Mouse (Mus musculus) embryonic facial prominence, embryonic 10.5 days (tissue): ENCODE measurements around the gene Dnmt1. TPM values are rescaled to one million over a fixed set of nuclear protein-coding genes. Genes with fewer than 3 reads are reported as not detected.

Experiments
- DNase-seq: peaks from one replicate; pipeline ENCODE4 v3.0.0-alpha.2; 2017; ENCODE audit warnings: low spot score
- H3K27ac ChIP-seq: fragments of 300-500 bp; sonication (generic); replicated peaks from 2 replicates; pipeline ENCODE4 v1.5.1; 2016; ENCODE audit warnings: mild to moderate bottlenecking
- H3K27me3 ChIP-seq: fragments of 300-500 bp; sonication (generic); replicated peaks from 2 replicates; pipeline ENCODE4 v1.6.1; 2016; ENCODE audit warnings: low read depth, mild to moderate bottlenecking; ENCODE audit not compliant: poor library complexity, severe bottlenecking
- H3K36me3 ChIP-seq: fragments of 300-500 bp; sonication (generic); replicated peaks from 2 replicates; pipeline ENCODE4 v1.6.1; 2016; ENCODE audit warnings: mild to moderate bottlenecking, moderate library complexity
- H3K4me1 ChIP-seq: fragments of 300-500 bp; sonication (generic); 2 replicates; pipeline ENCODE4 v1.6.1; 2016
- H3K4me3 ChIP-seq: fragments of 300-500 bp; sonication (generic); 2 replicates; pipeline ENCODE4 v1.5.1; 2016; ENCODE audit warnings: mild to moderate bottlenecking, moderate library complexity
- H3K9me3 ChIP-seq: fragments of 300-500 bp; sonication (generic); 2 replicates; pipeline ENCODE4 v1.6.1; 2016; ENCODE audit warnings: mild to moderate bottlenecking
- WGBS: fragments of 180-500 bp; shearing (Covaris S2); methylation state at CpG from one replicate; pipeline ENCODE4 v1.1.7; 2016; 5-methylcytosine and 5-hydroxymethylcytosine counted together
- polyA plus RNA-seq: library from polyadenylated mRNA; unstranded; fragments of >200 nt; fragmentation: Nextera tagmentation; extraction: Ambion mirVana; gene quantifications from 2 replicates; pipeline ENCODE4 v1.2.1, GENCODE M21; 2016

Gene Dnmt1
- polyA plus RNA-seq, 1 experiment from 2014 or later: 168 TPM

DNA sequence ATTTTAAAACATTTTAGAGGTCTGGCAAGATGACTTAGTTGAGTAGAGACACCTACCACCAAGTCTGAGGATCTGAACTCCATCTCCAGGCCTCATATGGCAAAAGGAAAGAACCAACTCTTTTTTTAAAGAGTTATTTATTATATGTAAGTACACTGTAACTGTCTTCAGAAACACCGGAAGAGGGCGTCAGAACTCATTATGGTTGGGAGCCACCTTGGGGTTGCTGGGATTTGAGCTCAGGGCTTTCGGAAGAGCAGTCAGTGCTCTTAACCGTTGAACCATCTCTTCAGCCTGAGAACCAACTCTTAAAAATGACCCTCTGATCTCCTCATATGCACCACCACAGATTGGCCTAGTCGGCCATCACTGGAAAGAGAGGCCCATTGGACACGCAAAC is 72.5 kb downstream of the Dnmt1 start:
- WGBS: 85% methylated on average over 6 of the region's 6 CpGs
- peaks cover 7% of the 10 kb centered on the region for H3K4me1 ChIP-seq
- peaks cover 6% of the 10 kb centered on the region; the same call in 1 of the 2 replicates for H3K9me3 ChIP-seq
- H3K4me3 ChIP-seq: peak overlapping the region; percentile 13; the same call in 1 of the 2 replicates
- DNase-seq: no peak
- no peak overlapping the region for H3K27ac ChIP-seq
- H3K27me3 ChIP-seq: no peaks in the 10 kb centered on the region
- H3K36me3 ChIP-seq: peaks cover 31% of the 10 kb centered on the region

- Histone ChIP-seq H3K4me1 (peaks cover 7% of the 10 kb centered on the region), H3K27me3 (no peaks in the 10 kb centered on the region), H3K4me3 (no peak overlapping the region), H3K36me3 (peaks cover 25% of the 10 kb centered on the region), H3K27ac (no peak overlapping the region), H3K9me3 (peaks cover 6% of the 10 kb centered on the region; the same call in 1 of the 2 replicates)
- DNase-seq: no peak
- WGBS: 96% methylated on average over 2 of the region's 2 CpGs
Measured at GRCm38 (mm10) chr9:20886563-20886962, 73.1 kb downstream of the Dnmt1 start.

GRCm38 (mm10) chr9:20879097-20879792 is 80.4 kb downstream of the Dnmt1 start, which contains the start of gene Angptl6:
Angptl6 (minus strand) TSS chr9:20879727.
- Histone ChIP-seq H3K4me1 (peaks cover 16% of the 10 kb centered on the region), H3K36me3 (no peaks in the 10 kb centered on the region), H3K27me3 (no peaks in the 10 kb centered on the region), H3K4me3 (peak within 1 kb of the TSS; percentile 59), H3K27ac (peak within 1 kb of the TSS; percentile 92), H3K9me3 (no peaks in the 10 kb centered on the region)
- no peak for DNase-seq
- WGBS: 92% methylated on average over 13 of the region's 13 CpGs

GRCm38 (mm10) chr9:20878710-20879065 is 81.0 kb downstream of the Dnmt1 start:
- Histone ChIP-seq H3K27me3 (no peaks in the 10 kb centered on the region), H3K4me3 (peak overlapping the region; percentile 59), H3K9me3 (no peaks in the 10 kb centered on the region), H3K36me3 (no peaks in the 10 kb centered on the region), H3K27ac (peak overlapping the region; percentile 92), H3K4me1 (peaks cover 16% of the 10 kb centered on the region)
- 22% methylated on average over 10 of the region's 10 CpGs for WGBS
- DNase-seq: no peak

DNA sequence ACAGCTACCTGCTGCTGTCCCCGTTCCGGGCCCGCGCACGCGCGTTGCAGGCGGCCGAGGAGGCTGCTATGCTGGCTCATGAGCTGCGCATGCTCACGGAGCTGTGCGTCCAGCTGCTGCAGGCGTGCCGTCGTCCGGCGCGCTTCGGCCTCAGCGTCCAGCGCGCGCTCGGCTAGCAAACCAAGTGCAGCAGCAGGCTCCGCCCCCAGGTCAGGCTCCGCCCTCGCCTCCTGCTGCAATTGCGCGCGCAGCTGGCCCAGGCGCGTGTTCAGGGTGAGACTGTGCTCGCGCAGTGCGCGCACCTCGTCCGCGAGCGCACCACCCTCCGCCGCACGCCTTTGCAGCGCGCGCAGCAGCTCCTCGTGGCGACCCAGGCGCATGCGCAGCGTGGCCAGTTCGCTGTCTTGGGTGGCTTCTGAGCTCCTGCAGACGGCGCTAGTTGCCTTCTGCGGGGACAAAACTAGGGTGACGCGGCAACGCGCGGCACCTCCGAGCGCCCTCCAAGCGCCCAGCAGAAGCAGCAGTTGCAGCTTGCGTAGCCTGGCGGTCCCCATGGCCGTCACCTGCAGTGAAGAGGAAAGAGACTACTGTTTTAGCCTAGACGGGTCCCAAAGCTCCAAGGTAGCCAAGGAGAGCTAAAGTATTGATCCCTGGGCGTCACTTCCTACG is 81.5 kb downstream of the Dnmt1 start:
- H3K4me1 ChIP-seq: peaks cover 16% of the 10 kb centered on the region
- peak overlapping the region; percentile 92 for H3K27ac ChIP-seq
- under 1% methylated on average over 69 of the region's 69 CpGs for WGBS
- DNase-seq: peak; percentile 100
- H3K9me3 ChIP-seq: no peaks in the 10 kb centered on the region
- H3K36me3 ChIP-seq: no peaks in the 10 kb centered on the region
- no peaks in the 10 kb centered on the region for H3K27me3 ChIP-seq
- H3K4me3 ChIP-seq: peak overlapping the region; percentile 59

- 37% methylated on average over 14 of the region's 14 CpGs for WGBS
- Histone ChIP-seq H3K9me3 (no peaks in the 10 kb centered on the region), H3K36me3 (no peaks in the 10 kb centered on the region), H3K27me3 (no peaks in the 10 kb centered on the region), H3K4me3 (peak overlapping the region; percentile 59), H3K4me1 (peaks cover 16% of the 10 kb centered on the region), H3K27ac (peak overlapping the region; percentile 92; the same call in 1 of the 2 replicates)
- no peak for DNase-seq
Measured at GRCm38 (mm10) chr9:20877118-20878040, 82.3 kb downstream of the Dnmt1 start.

DNA sequence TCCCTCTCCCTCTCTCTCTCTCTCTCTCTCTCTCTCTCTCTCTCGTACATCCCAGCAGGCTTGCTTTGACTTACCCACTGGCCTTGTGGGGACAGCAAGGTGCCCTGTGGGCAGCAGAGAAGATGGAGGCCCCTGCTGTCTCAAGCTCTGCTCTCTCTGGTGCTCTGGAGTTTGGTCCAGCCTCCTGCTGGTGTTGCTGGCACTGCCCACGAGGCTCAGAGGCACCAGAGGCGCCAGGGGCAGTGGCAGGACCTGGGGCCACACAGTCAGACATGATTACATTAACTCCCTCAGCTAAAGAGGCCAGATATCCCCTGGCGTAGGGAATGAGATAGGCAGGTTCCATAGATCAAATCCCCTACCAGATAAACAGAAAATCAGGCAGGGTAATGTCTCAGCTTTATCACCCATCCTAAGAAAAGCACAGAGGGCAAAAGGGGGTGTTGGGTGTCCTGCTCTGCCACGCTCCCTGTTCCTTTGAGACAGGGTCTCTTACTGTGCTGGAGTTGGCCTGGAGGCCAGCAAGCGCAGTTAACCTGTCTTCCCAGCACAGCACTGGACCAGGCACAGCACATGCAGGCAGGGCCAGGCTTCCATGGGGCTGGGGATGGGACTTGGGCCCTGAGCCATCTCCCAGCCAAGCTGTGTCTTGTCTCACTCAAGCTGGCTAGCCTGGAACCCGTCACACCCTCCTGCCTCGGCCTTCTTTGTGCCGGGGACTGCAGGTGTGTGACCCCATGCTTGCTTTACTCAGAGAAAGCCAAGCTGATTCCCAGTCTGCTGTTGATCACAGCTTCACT is 83.2 kb downstream of the Dnmt1 start:
- DNase-seq: no peak
- Histone ChIP-seq H3K27ac (no peak overlapping the region), H3K9me3 (no peaks in the 10 kb centered on the region)

GRCm38 (mm10) chr9:20875021-20875790 is 84.5 kb downstream of the Dnmt1 start:
- Histone ChIP-seq H3K9me3 (no peaks in the 10 kb centered on the region), H3K27me3 (peaks cover 15% of the 10 kb centered on the region), H3K4me3 (no peak overlapping the region), H3K36me3 (no peaks in the 10 kb centered on the region), H3K4me1 (peaks cover 16% of the 10 kb centered on the region), H3K27ac (no peak overlapping the region)
- 73% methylated on average over 23 of the region's 23 CpGs for WGBS
- no peak for DNase-seq

More for the DNA sequence above, 83.2 kb downstream of the Dnmt1 start:
- Histone ChIP-seq H3K4me3 (no peak overlapping the region; the same call in 1 of the 2 replicates), H3K27me3 (0 out of 2 replicates have a peak, but pooled peaks cover 2% of the 10 kb centered on the region), H3K36me3 (no peaks in the 10 kb centered on the region), H3K4me1 (peaks cover 16% of the 10 kb centered on the region)
- WGBS: 70% methylated on average over 9 of the region's 9 CpGs

- DNase-seq: no peak
- H3K27me3 ChIP-seq: peaks cover 32% of the 10 kb centered on the region
- H3K4me3 ChIP-seq: no peak overlapping the region
- no peaks in the 10 kb centered on the region for H3K9me3 ChIP-seq
- H3K4me1 ChIP-seq: peaks cover 19% of the 10 kb centered on the region
- H3K36me3 ChIP-seq: no peaks in the 10 kb centered on the region
- no peak overlapping the region for H3K27ac ChIP-seq
- 91% methylated on average over 12 of the region's 12 CpGs for WGBS
Measured at GRCm38 (mm10) chr9:20873521-20873920, 86.2 kb downstream of the Dnmt1 start.

DNA sequence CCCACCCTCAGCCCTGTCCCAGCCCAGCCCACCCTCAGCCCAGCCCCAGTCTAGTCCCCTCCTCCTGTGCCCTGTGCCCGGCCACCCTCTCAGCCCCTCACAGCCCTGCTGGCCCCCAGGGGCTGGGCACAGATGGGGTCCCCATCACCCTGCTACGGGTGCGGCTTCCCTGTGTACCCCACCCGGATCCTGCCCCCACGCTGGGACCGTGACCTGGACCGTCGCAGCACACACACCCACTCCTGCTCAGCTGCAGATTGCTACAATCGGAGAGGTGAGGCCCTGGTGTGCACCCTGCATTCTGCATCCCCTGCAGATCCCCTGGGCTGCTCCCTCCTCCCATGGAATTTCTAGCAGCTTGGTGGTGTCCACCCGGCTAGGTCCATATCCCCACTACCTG is 86.7 kb downstream of the Dnmt1 start:
- no peaks in the 10 kb centered on the region for H3K36me3 ChIP-seq
- DNase-seq: no peak
- no peak overlapping the region for H3K27ac ChIP-seq
- H3K9me3 ChIP-seq: no peaks in the 10 kb centered on the region
- WGBS: 89% methylated on average over 10 of the region's 10 CpGs
- peaks cover 19% of the 10 kb centered on the region for H3K4me1 ChIP-seq
- H3K4me3 ChIP-seq: no peak overlapping the region
- peaks cover 37% of the 10 kb centered on the region for H3K27me3 ChIP-seq
